17 mouse cellular contexts compared by ENCODE assay signal in genomic region chr2:52537155-52537554, GRCm38 (mm10).
"Had no signal": no experiment of that assay in that cellular context is flagged by ENCODE, and none has a peak within 500 bp of the region (broad histone marks: within the 10 kb centered on the region; RNA-seq: fewer than 3 reads in every experiment).

No protein-coding gene starts in this region.

- ATAC-seq: liver, postnatal 0 days; lung, postnatal 0 days; midbrain, embryonic 13.5 days; midbrain, embryonic 16.5 days had no signal

- H3K36me3 ChIP-seq: limb, embryonic 12.5 days; limb, embryonic 15.5 days; midbrain, embryonic 10.5 days; midbrain, embryonic 13.5 days; neural tube, embryonic 13.5 days had no signal

- H3K27me3 ChIP-seq: limb, embryonic 12.5 days; limb, embryonic 15.5 days; midbrain, embryonic 13.5 days; neural tube, embryonic 13.5 days had no signal

- DNase-seq: kidney, postnatal 14 days; left cerebral cortex, postnatal 4 days; liver, postnatal 0 days; retina, postnatal 1 day; right cerebral cortex, postnatal 25 days; thymus, adult 18-20 months; thymus, postnatal 36 days had no signal

- H3K9me3 ChIP-seq: limb, embryonic 12.5 days; limb, embryonic 15.5 days; midbrain, embryonic 10.5 days; midbrain, embryonic 13.5 days; neural tube, embryonic 13.5 days had no signal

- H3K27ac ChIP-seq: limb, embryonic 12.5 days; limb, embryonic 15.5 days; liver, embryonic 14.5 days; macrophage; midbrain, embryonic 10.5 days; midbrain, embryonic 13.5 days; neural tube, embryonic 13.5 days had no signal

- H3K4me1 ChIP-seq: limb, embryonic 12.5 days; midbrain, embryonic 13.5 days; neural tube, embryonic 13.5 days had no signal

- H3K4me3 ChIP-seq: limb, embryonic 12.5 days; limb, embryonic 15.5 days; midbrain, embryonic 10.5 days; midbrain, embryonic 13.5 days; myocyte; neural tube, embryonic 13.5 days had no signal
